Mouse (Mus musculus): ENCODE data around the gene Opalin. TPM values are rescaled to one million over a fixed set of nuclear protein-coding genes. Genes with fewer than 3 reads are reported as not detected.

Gene Opalin
- polyA plus RNA-seq (2015; fragmentation: Nextera tagmentation; extraction: Ambion mirVana): not detected in 2 replicates

- no peak within 1 kb of the TSS for H3K9ac ChIP-seq (ENCODE audit: low read depth, low read length)
- no peaks in the 10 kb centered on the region for H3K36me3 ChIP-seq (ENCODE audit: control insufficient read depth, insufficient read depth, low read length)
- no peak for ATAC-seq
- no peaks in the 10 kb centered on the region for H3K27me3 ChIP-seq (ENCODE audit: control insufficient read depth, insufficient read depth, low read depth, low read length)
- no peaks in the 10 kb centered on the region for H3K9me3 ChIP-seq (replicated peaks; ENCODE audit: control insufficient read depth, low read length, poor library complexity, severe bottlenecking)
- WGBS: 77% methylated on average over 3 of the region's 3 CpGs
- no peak within 1 kb of the TSS for H3K27ac ChIP-seq (ENCODE audit: low read length)
- no peak within 1 kb of the TSS for H3K4me3 ChIP-seq (ENCODE audit: low read depth, low read length)
- no peak within 1 kb of the TSS for H3K4me2 ChIP-seq (ENCODE audit: low read length)
- H3K4me1 ChIP-seq (ENCODE audit: control insufficient read depth, insufficient read depth, low read length): peaks cover 8% of the 10 kb centered on the region
Measured at GRCm38 (mm10) chr19:41076906-41077305, at the start of gene Opalin. Gene Opalin (minus strand): TSS chr19:41077113.

GRCm38 (mm10) chr19:41123009-41123408, 46.1 kb upstream of the Opalin start:
- no peak overlapping the region for H3K4me3 ChIP-seq (ENCODE audit: low read depth, low read length)
- H3K9me3 ChIP-seq (replicated peaks; ENCODE audit: control insufficient read depth, low read length, poor library complexity, severe bottlenecking): no peaks in the 10 kb centered on the region
- no peak overlapping the region for H3K9ac ChIP-seq (ENCODE audit: low read depth, low read length)
- no peaks in the 10 kb centered on the region for H3K4me1 ChIP-seq (ENCODE audit: control insufficient read depth, insufficient read depth, low read length)
- 16% methylated on average over 3 of the region's 3 CpGs for WGBS
- no peak overlapping the region for H3K27ac ChIP-seq (ENCODE audit: low read length)
- H3K4me2 ChIP-seq (ENCODE audit: low read length): no peak overlapping the region
- ATAC-seq: no peak
- no peaks in the 10 kb centered on the region for H3K36me3 ChIP-seq (ENCODE audit: control insufficient read depth, insufficient read depth, low read length)
- 0 out of 2 replicates have a peak, but pooled peaks cover 3% of the 10 kb centered on the region for H3K27me3 ChIP-seq (ENCODE audit: control insufficient read depth, insufficient read depth, low read depth, low read length)

- Histone ChIP-seq H3K9me3 (replicated peaks; ENCODE audit: control insufficient read depth, low read length, poor library complexity, severe bottlenecking) (no peaks in the 10 kb centered on the region), H3K4me1 (ENCODE audit: control insufficient read depth, insufficient read depth, low read length) (no peaks in the 10 kb centered on the region), H3K4me3 (ENCODE audit: low read depth, low read length) (no peak overlapping the region), H3K27ac (ENCODE audit: low read length) (no peak overlapping the region), H3K4me2 (ENCODE audit: low read length) (no peak overlapping the region), H3K36me3 (ENCODE audit: control insufficient read depth, insufficient read depth, low read length) (no peaks in the 10 kb centered on the region), H3K27me3 (ENCODE audit: control insufficient read depth, insufficient read depth, low read depth, low read length) (peaks cover 6% of the 10 kb centered on the region; the same call in 1 of the 2 replicates), H3K9ac (ENCODE audit: low read depth, low read length) (no peak overlapping the region)
- whole genome bisulfite sequencing: 89% methylated on average over 13 of the region's 13 CpGs
- no peak; the same call in 1 of the 2 replicates for ATAC-seq
Measured at GRCm38 (mm10) chr19:41119924-41120323, 43.0 kb upstream of the Opalin start.

- 55% methylated on average over 6 of the region's 6 CpGs for WGBS
- ATAC-seq: no peak
- H3K27ac ChIP-seq (ENCODE audit: low read length): no peak overlapping the region
- no peak overlapping the region for H3K4me2 ChIP-seq (ENCODE audit: low read length)
- peaks cover 4% of the 10 kb centered on the region for H3K4me1 ChIP-seq (ENCODE audit: control insufficient read depth, insufficient read depth, low read length)
- H3K4me3 ChIP-seq (ENCODE audit: low read depth, low read length): no peak overlapping the region
- H3K27me3 ChIP-seq (ENCODE audit: control insufficient read depth, insufficient read depth, low read depth, low read length): peaks cover 6% of the 10 kb centered on the region; the same call in 1 of the 2 replicates
- no peaks in the 10 kb centered on the region for H3K36me3 ChIP-seq (ENCODE audit: control insufficient read depth, insufficient read depth, low read length)
- H3K9me3 ChIP-seq (replicated peaks; ENCODE audit: control insufficient read depth, low read length, poor library complexity, severe bottlenecking): no peaks in the 10 kb centered on the region
- H3K9ac ChIP-seq (ENCODE audit: low read depth, low read length): no peak overlapping the region
Measured at GRCm38 (mm10) chr19:41118346-41118745, 41.4 kb upstream of the Opalin start.

GRCm38 (mm10) chr19:41117334-41117733, 40.4 kb upstream of the Opalin start:
- H3K9me3 ChIP-seq (replicated peaks; ENCODE audit: control insufficient read depth, low read length, poor library complexity, severe bottlenecking): no peaks in the 10 kb centered on the region
- H3K27ac ChIP-seq (ENCODE audit: low read length): no peak overlapping the region
- no peak overlapping the region for H3K4me3 ChIP-seq (ENCODE audit: low read depth, low read length)
- H3K4me2 ChIP-seq (ENCODE audit: low read length): no peak overlapping the region
- 76% methylated on average over 4 of the region's 4 CpGs for WGBS
- H3K9ac ChIP-seq (ENCODE audit: low read depth, low read length): no peak overlapping the region
- ATAC-seq: peak; percentile 40; the same call in 1 of the 2 replicates
- H3K4me1 ChIP-seq (ENCODE audit: control insufficient read depth, insufficient read depth, low read length): peaks cover 4% of the 10 kb centered on the region
- peaks cover 6% of the 10 kb centered on the region; the same call in 1 of the 2 replicates for H3K27me3 ChIP-seq (ENCODE audit: control insufficient read depth, insufficient read depth, low read depth, low read length)
- no peaks in the 10 kb centered on the region for H3K36me3 ChIP-seq (ENCODE audit: control insufficient read depth, insufficient read depth, low read length)

GRCm38 (mm10) chr19:41114611-41115010, 37.7 kb upstream of the Opalin start:
- Histone ChIP-seq H3K4me1 (ENCODE audit: control insufficient read depth, insufficient read depth, low read length) (peaks cover 6% of the 10 kb centered on the region), H3K36me3 (ENCODE audit: control insufficient read depth, insufficient read depth, low read length) (no peaks in the 10 kb centered on the region), H3K27me3 (ENCODE audit: control insufficient read depth, insufficient read depth, low read depth, low read length) (peaks cover 10% of the 10 kb centered on the region; the same call in 1 of the 2 replicates), H3K9ac (ENCODE audit: low read depth, low read length) (no peak overlapping the region), H3K4me2 (ENCODE audit: low read length) (no peak overlapping the region), H3K4me3 (ENCODE audit: low read depth, low read length) (no peak overlapping the region), H3K27ac (ENCODE audit: low read length) (no peak overlapping the region), H3K9me3 (replicated peaks; ENCODE audit: control insufficient read depth, low read length, poor library complexity, severe bottlenecking) (no peaks in the 10 kb centered on the region)
- peak; percentile 19; the same call in 1 of the 2 replicates for ATAC-seq
- 6% methylated on average over 5 of the region's 5 CpGs for WGBS

- no peaks in the 10 kb centered on the region for H3K36me3 ChIP-seq (ENCODE audit: control insufficient read depth, insufficient read depth, low read length)
- H3K9ac ChIP-seq (ENCODE audit: low read depth, low read length): no peak overlapping the region
- peaks cover 10% of the 10 kb centered on the region; the same call in 1 of the 2 replicates for H3K27me3 ChIP-seq (ENCODE audit: control insufficient read depth, insufficient read depth, low read depth, low read length)
- ATAC-seq: no peak
- H3K4me1 ChIP-seq (ENCODE audit: control insufficient read depth, insufficient read depth, low read length): peaks cover 7% of the 10 kb centered on the region
- 36% methylated on average over 17 of the region's 17 CpGs for WGBS
- no peak overlapping the region for H3K4me2 ChIP-seq (ENCODE audit: low read length)
- H3K9me3 ChIP-seq (replicated peaks; ENCODE audit: control insufficient read depth, low read length, poor library complexity, severe bottlenecking): no peaks in the 10 kb centered on the region
- H3K27ac ChIP-seq (ENCODE audit: low read length): no peak overlapping the region
- no peak overlapping the region for H3K4me3 ChIP-seq (ENCODE audit: low read depth, low read length)
Measured at GRCm38 (mm10) chr19:41113911-41114531, 37.1 kb upstream of the Opalin start.

GRCm38 (mm10) chr19:41112609-41113008, 35.7 kb upstream of the Opalin start:
- Histone ChIP-seq H3K9ac (ENCODE audit: low read depth, low read length) (no peak overlapping the region), H3K27me3 (ENCODE audit: control insufficient read depth, insufficient read depth, low read depth, low read length) (peaks cover 10% of the 10 kb centered on the region; the same call in 1 of the 2 replicates), H3K4me1 (ENCODE audit: control insufficient read depth, insufficient read depth, low read length) (peaks cover 7% of the 10 kb centered on the region), H3K36me3 (ENCODE audit: control insufficient read depth, insufficient read depth, low read length) (no peaks in the 10 kb centered on the region), H3K4me2 (ENCODE audit: low read length) (no peak overlapping the region), H3K9me3 (replicated peaks; ENCODE audit: control insufficient read depth, low read length, poor library complexity, severe bottlenecking) (no peaks in the 10 kb centered on the region), H3K27ac (ENCODE audit: low read length) (no peak overlapping the region), H3K4me3 (ENCODE audit: low read depth, low read length) (no peak overlapping the region)
- ATAC-seq: no peak
- 40% methylated on average over 6 of the region's 6 CpGs for WGBS

- Histone ChIP-seq H3K4me1 (ENCODE audit: control insufficient read depth, insufficient read depth, low read length) (peaks cover 7% of the 10 kb centered on the region), H3K4me2 (ENCODE audit: low read length) (no peak overlapping the region), H3K4me3 (ENCODE audit: low read depth, low read length) (no peak overlapping the region), H3K27ac (ENCODE audit: low read length) (no peak overlapping the region; the same call in 1 of the 2 replicates), H3K9ac (ENCODE audit: low read depth, low read length) (no peak overlapping the region), H3K36me3 (ENCODE audit: control insufficient read depth, insufficient read depth, low read length) (no peaks in the 10 kb centered on the region), H3K27me3 (ENCODE audit: control insufficient read depth, insufficient read depth, low read depth, low read length) (peaks cover 17% of the 10 kb centered on the region), H3K9me3 (replicated peaks; ENCODE audit: control insufficient read depth, low read length, poor library complexity, severe bottlenecking) (no peaks in the 10 kb centered on the region)
- ATAC-seq: no peak
- 27% methylated on average over 5 of the region's 5 CpGs for WGBS
Measured at GRCm38 (mm10) chr19:41109991-41110390, 33.1 kb upstream of the Opalin start.
